Mouse (Mus musculus): ENCODE measurements around the gene Zfp36l1. TPM values are rescaled to one million over a fixed set of nuclear protein-coding genes. Genes with fewer than 3 reads are reported as not detected.

Gene Zfp36l1
- 95.8 and 107 TPM in 2 replicates for polyA plus RNA-seq (2015; fragmentation: Nextera tagmentation; extraction: Ambion mirVana)

DNA sequence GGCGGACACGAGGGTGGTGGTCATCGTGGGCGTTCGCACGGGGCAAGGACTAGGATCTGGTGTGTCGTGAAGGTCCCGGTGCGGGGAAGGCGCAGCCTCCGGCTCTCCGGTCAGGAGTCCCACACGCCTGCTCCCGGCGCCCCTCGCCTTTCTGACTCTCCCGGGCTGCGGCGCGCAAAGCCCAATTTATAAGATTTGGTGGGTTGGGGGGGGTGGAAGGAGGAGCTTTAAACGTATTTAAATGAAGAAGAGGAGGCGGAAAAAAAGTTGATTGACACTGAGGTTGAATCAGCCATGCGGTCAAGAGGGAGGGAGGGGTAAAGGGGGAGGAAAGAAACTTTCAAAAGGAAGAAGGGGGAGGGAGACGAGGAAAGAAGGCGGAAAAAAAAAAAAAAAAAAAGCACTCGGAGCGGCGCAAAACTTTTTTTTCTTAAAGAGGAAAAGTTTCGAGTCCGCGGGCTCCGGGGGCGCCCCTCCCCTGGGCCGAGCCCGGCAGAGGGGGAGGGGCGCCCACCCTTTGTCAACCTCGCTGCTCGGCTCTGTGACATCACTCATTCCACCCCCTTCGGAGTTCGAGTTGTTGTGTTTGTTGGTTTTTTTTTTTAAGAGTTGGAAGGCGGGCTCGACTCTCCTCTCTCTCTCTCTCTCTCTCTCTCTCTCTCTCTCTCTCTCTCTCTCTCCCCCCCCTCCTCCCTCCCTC is at the start of gene Zfp36l1:
TSS of gene Zfp36l1 (minus strand) at position 162 of the 700 bp plus-strand sequence.
- 0% methylated on average over 38 of the region's 42 CpGs for WGBS
- Histone ChIP-seq H3K4me3 (replicated peaks) (peak within 1 kb of the TSS; percentile 67), H3K4me1 (replicated peaks) (peaks cover 14% of the 10 kb centered on the region; the same call in 1 of the 2 replicates), H3K4me2 (replicated peaks) (peak within 1 kb of the TSS; percentile 84), H3K27me3 (replicated peaks) (no peaks in the 10 kb centered on the region), H3K36me3 (no peaks in the 10 kb centered on the region), H3K27ac (peak within 1 kb of the TSS; percentile 99), H3K9ac (peak within 1 kb of the TSS; percentile 90), H3K9me3 (no peaks in the 10 kb centered on the region)
- ATAC-seq = peak; percentile 73

DNA sequence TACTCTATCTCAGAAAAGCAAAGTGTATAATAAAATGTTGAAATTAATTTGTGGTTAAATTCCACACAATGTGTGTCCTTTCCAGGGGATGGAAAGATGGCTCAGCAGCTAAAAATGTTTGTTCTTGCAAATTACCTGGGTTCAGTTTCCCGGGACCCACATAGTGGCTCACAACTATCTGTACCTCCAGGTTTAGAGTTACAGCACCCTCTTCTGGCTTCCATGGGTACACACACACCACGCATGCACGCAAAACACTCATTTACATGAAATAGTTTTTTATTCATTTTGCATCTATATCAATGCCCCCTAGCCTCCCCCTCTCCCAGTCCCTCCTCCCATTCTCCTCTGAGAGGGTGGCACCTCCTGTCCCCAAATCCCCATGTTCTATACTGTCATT is 49.6 kb upstream of the Zfp36l1 start:
- Histone ChIP-seq H3K4me3 (replicated peaks) (no peak overlapping the region), H3K36me3 (peaks cover 10% of the 10 kb centered on the region; the same call in 1 of the 2 replicates), H3K9me3 (no peaks in the 10 kb centered on the region), H3K27me3 (replicated peaks) (no peaks in the 10 kb centered on the region), H3K4me2 (replicated peaks) (no peak overlapping the region), H3K27ac (no peak overlapping the region), H3K9ac (no peak overlapping the region), H3K4me1 (replicated peaks) (no peaks in the 10 kb centered on the region)
- ATAC-seq = no peak
- WGBS = 78% methylated on average over 3 of the region's 3 CpGs

DNA sequence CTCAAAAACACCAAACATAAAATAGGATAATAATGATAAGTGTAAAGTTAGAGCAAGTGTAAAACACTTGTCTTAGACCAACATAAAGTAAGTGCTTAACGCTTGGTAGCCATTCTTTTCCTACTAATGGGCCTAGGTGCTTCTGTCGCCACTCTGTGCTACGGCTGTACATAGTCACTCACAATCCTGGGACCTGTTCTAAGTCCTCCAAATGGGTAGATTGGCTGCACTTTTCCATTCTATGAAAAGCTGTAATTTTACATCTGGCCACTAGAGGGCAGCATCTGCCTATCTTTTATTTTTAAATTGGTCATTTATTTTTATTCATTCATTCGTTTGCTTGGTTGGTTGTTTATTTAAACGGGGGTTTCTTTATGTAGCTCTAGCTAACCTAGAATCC is 44.9 kb upstream of the Zfp36l1 start:
- no peaks in the 10 kb centered on the region for H3K27me3 ChIP-seq (replicated peaks)
- ATAC-seq = no peak
- no peaks in the 10 kb centered on the region for H3K9me3 ChIP-seq
- H3K36me3 ChIP-seq = no peaks in the 10 kb centered on the region
- 4% methylated on average over 5 of the region's 5 CpGs for whole genome bisulfite sequencing
- no peak overlapping the region for H3K27ac ChIP-seq
- H3K4me1 ChIP-seq (replicated peaks) = no peaks in the 10 kb centered on the region
- no peak overlapping the region for H3K4me3 ChIP-seq (replicated peaks)
- no peak overlapping the region for H3K4me2 ChIP-seq (replicated peaks)
- no peak overlapping the region for H3K9ac ChIP-seq

DNA sequence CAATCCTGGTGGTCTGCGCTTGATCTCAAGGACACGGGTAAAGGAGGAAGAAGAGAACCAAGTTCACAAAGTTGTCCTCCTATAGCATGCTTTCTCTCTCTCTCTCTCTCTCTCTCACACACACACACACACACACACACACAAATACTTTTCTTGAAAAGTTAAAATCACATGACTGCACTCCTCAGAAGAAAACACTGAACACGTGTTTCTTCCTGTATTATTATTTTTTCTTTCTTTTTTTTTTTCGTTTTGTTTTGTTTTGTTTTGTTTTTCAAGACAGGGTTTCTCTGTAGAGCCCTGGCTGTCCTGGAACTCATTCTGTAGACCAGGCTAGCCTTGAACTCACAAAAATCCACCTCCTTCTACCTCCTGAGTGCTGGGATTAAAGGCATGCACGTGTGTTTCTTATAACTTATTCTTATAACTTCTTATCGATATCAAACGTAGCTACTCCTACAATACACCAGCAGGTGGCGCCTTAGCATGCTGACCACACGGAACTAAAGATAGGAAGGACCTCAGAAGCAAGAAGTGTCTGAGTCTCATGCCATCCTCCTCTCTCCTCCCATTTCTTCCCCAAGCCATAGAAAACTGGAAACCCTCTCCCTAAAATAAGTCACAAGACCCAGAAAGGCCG is 41.0 kb upstream of the Zfp36l1 start:
- H3K9ac ChIP-seq = no peak overlapping the region
- no peaks in the 10 kb centered on the region for H3K36me3 ChIP-seq
- ATAC-seq = no peak
- H3K4me2 ChIP-seq (replicated peaks) = no peak overlapping the region
- no peaks in the 10 kb centered on the region for H3K27me3 ChIP-seq (replicated peaks)
- no peaks in the 10 kb centered on the region for H3K9me3 ChIP-seq
- H3K4me3 ChIP-seq (replicated peaks) = no peak overlapping the region
- no peaks in the 10 kb centered on the region for H3K4me1 ChIP-seq (replicated peaks)
- WGBS = 42% methylated on average over 10 of the region's 10 CpGs
- H3K27ac ChIP-seq = no peak overlapping the region

DNA sequence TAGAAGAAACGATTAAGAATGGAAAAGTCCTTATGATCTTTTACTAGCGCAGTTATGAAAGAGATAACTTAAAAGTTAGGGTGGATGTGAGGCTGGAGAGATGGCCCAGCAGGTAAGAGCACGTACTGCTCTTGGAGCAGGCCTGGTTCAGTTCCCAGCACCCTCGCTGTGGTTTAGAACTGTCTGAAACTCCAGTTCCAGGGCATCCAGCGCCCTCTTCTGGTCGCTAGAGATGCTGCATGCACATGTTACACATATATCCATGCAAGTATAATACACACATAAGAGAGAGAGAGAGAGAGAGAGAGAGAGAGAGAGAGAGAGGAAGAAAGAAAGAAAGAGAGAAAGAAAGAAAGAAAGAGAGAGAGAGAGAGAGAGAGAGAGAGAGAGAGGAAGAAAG is 40.3 kb upstream of the Zfp36l1 start:
- H3K4me3 ChIP-seq (replicated peaks) = no peak overlapping the region
- no peak overlapping the region for H3K27ac ChIP-seq
- no peaks in the 10 kb centered on the region for H3K36me3 ChIP-seq
- H3K27me3 ChIP-seq (replicated peaks) = no peaks in the 10 kb centered on the region
- H3K4me1 ChIP-seq (replicated peaks) = no peaks in the 10 kb centered on the region
- H3K4me2 ChIP-seq (replicated peaks) = no peak overlapping the region
- ATAC-seq = no peak
- no peaks in the 10 kb centered on the region for H3K9me3 ChIP-seq
- no peak overlapping the region for H3K9ac ChIP-seq
- 88% methylated on average over 6 of the region's 6 CpGs for WGBS

DNA sequence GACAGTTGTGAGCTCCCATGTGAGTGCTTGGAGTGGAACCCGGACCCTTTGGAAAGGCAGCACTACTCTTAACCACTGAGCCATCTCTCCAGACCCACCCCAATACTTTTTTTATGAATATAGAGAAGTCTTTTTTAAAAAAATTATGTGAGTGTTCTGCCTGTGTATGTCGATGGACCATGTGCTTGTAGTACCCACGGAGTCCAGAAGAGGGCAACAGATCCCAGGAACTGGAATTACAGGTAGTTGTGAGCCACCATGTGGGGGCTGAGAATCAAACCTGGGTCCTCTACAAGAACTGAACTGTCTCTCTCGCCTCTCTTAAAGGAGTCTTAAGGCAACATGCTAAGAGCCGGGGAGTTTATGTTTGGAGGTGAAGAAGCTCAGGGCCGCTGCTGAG is 39.0 kb upstream of the Zfp36l1 start:
- Histone ChIP-seq H3K9ac (no peak overlapping the region), H3K4me2 (replicated peaks) (no peak overlapping the region), H3K9me3 (no peaks in the 10 kb centered on the region), H3K4me3 (replicated peaks) (no peak overlapping the region), H3K27ac (no peak overlapping the region), H3K4me1 (replicated peaks) (0 out of 2 replicates have a peak, but pooled peaks cover 2% of the 10 kb centered on the region), H3K36me3 (no peaks in the 10 kb centered on the region), H3K27me3 (replicated peaks) (no peaks in the 10 kb centered on the region)
- WGBS = 90% methylated on average over 6 of the region's 6 CpGs
- ATAC-seq = no peak

DNA sequence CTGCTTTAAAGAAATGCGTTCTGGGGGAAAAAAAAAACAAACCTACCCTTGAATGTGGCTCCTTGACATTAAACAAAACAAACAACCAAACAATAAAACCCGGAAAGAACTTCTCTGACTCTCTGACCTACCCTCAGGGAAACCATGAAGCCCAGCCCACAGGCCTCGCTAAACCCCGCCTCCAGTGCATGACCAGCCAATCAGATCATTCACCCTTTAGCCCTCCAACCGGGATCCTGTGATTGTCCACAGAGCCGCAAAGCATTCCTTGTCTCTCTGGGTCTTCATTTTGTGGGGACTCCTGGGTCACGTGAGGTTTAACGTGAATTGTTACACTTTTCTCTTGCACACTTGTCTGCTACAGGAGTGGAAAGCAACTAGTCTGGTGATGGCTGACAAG is 37.8 kb upstream of the Zfp36l1 start:
- Histone ChIP-seq H3K9ac (no peak overlapping the region), H3K4me1 (replicated peaks) (0 out of 2 replicates have a peak, but pooled peaks cover 2% of the 10 kb centered on the region), H3K4me2 (replicated peaks) (peak overlapping the region; percentile 24; the same call in 1 of the 2 replicates), H3K27me3 (replicated peaks) (no peaks in the 10 kb centered on the region), H3K36me3 (no peaks in the 10 kb centered on the region), H3K27ac (no peak overlapping the region), H3K4me3 (replicated peaks) (no peak overlapping the region), H3K9me3 (no peaks in the 10 kb centered on the region)
- 31% methylated on average over 8 of the region's 8 CpGs for WGBS
- 0 out of 2 replicates have a peak, but pooled peaks have one; percentile 50 for ATAC-seq

DNA sequence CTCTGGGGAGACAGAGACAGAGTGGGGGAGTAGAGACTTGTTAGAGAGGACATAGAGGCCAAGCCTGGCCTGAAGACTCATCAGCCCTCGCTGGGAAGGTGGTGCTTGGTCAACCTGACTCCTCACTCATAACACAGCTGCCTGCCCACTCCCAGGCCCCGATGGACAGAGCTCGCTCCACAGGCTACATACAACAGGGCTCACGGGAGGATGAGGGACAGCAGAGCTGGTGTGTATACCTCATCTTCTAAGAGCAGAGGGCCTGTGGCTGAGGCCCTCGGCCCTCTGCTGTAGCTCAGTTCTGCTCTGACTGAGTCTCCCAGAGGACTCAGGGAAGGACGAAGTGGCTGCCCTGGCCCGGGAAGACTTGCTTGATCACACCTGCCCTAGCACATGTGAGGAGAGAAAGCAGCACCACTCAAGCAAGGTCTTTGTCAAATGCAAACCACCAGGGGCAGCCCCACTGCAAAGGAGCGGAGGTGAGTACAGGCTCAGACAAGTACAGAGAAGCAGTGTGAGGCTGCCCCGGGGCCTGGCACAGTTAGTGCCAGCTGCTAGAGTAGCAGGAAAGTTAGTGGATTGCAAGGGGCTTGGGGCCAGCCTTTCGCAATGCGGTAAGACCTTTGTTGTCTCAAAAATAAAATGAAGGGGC is 34.9 kb upstream of the Zfp36l1 start:
- no peaks in the 10 kb centered on the region for H3K36me3 ChIP-seq
- no peak for ATAC-seq
- H3K9me3 ChIP-seq = no peaks in the 10 kb centered on the region
- H3K4me3 ChIP-seq (replicated peaks) = no peak overlapping the region
- no peaks in the 10 kb centered on the region for H3K27me3 ChIP-seq (replicated peaks)
- peak overlapping the region; percentile 19; the same call in 1 of the 2 replicates for H3K27ac ChIP-seq
- no peak overlapping the region for H3K9ac ChIP-seq
- no peak overlapping the region for H3K4me2 ChIP-seq (replicated peaks)
- H3K4me1 ChIP-seq (replicated peaks) = peaks cover 2% of the 10 kb centered on the region; the same call in 1 of the 2 replicates
- WGBS = 80% methylated on average over 11 of the region's 11 CpGs

DNA sequence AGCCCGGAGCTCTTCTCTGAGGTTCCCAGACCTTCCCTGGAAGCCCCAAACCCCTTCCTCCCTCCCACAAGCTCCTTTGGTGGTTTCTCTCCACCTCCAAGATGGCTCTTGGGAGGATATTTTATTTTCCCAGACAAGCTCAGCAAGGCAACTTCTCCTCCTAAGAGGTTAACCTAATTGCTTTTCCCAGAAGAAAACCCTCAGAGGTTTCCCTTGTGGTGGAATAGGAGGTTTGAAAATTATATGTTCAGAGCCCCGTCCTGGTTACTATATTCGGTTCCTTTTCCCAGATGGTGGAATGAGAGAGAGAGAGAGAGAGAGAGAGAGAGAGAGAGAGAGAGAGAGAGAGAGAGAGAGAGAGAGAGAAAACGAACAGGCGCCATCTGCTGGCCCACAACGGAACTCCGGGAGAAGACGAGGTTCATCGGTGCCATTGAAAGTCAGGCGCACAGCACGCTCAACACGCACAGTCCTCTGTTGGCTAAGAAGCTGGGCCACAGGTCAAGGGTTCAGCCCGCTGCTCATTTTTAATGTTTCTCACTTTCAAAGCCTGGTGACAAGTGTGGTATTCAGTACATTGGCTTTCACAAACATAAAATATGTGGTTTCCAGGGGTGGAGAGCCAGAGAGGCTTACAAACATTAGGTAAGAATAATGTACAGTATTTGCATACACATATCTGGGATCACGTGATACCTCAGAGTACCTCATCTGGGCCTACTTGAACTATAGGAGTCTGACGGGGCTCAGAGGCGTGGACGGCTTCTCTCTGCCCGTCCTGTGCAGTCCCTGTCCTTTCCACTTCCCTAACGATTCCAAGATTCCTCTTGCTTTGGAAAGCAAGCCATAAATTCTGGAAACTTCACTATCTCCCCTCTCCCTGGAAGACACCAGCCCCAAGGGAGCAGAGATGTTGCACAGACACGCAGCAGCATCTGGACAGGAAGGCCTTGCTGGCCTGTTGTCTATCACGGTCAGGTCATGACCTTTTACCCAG is 33.7 kb upstream of the Zfp36l1 start:
- ATAC-seq = peak; percentile 77
- no peak overlapping the region for H3K9ac ChIP-seq
- peaks cover 2% of the 10 kb centered on the region; the same call in 1 of the 2 replicates for H3K4me1 ChIP-seq (replicated peaks)
- no peaks in the 10 kb centered on the region for H3K27me3 ChIP-seq (replicated peaks)
- H3K27ac ChIP-seq = 0 out of 2 replicates have a peak overlapping the region, but pooled peaks have one; percentile 38
- H3K4me2 ChIP-seq (replicated peaks) = no peak overlapping the region
- no peaks in the 10 kb centered on the region for H3K9me3 ChIP-seq
- H3K36me3 ChIP-seq = no peaks in the 10 kb centered on the region
- 31% methylated on average over 21 of the region's 21 CpGs for whole genome bisulfite sequencing
- H3K4me3 ChIP-seq (replicated peaks) = no peak overlapping the region

DNA sequence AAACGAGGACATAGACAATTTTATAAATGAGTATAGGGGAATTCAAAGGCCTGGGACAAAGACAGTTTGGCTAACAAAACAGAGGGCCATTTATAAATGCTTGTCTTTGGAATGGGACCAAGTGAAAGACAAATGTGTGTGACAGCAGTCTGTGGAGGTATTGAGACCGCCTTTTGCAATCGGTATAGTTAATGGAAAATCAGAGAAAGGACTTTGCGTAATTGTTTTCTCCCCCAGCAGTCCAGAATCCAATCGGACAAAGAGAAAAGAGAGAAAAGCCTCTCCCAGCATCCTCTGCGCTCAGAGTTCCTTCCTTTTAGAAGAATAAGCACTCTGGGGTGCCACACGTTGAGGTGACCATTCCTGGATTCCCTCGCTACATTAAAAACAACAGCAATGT is 32.6 kb upstream of the Zfp36l1 start:
- no peak for ATAC-seq
- Histone ChIP-seq H3K27me3 (replicated peaks) (no peaks in the 10 kb centered on the region), H3K4me3 (replicated peaks) (no peak overlapping the region), H3K4me2 (replicated peaks) (no peak overlapping the region), H3K27ac (0 out of 2 replicates have a peak overlapping the region, but pooled peaks have one; percentile 0), H3K9ac (no peak overlapping the region), H3K9me3 (no peaks in the 10 kb centered on the region), H3K36me3 (no peaks in the 10 kb centered on the region), H3K4me1 (replicated peaks) (peaks cover 2% of the 10 kb centered on the region; the same call in 1 of the 2 replicates)
- WGBS = 76% methylated on average over 8 of the region's 8 CpGs

DNA sequence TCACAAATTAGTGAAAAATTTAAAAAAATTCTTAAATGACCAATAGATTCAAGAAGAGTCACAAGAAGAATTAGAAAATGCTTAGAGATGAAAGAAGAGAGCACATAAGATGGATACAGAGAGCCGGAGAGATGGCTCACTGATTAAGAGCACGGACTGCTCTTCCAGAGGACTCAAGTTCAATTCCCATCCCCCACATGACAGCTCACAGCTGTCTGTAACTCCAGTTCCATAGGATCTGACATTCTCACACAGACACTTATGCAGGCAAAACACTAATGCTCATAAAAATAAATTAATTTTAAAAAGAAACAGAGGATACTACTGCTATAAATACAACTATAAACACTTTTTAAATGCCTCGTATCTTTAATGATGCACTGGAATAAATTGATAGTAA is 32.0 kb upstream of the Zfp36l1 start:
- WGBS = 56% methylated on average over 3 of the region's 3 CpGs
- no peak overlapping the region for H3K27ac ChIP-seq

More for the DNA sequence above, 32.0 kb upstream of the Zfp36l1 start:
- H3K27me3 ChIP-seq (replicated peaks) = no peaks in the 10 kb centered on the region
- H3K4me1 ChIP-seq (replicated peaks) = peaks cover 2% of the 10 kb centered on the region; the same call in 1 of the 2 replicates
- ATAC-seq = no peak
- H3K4me3 ChIP-seq (replicated peaks) = no peak overlapping the region
- H3K4me2 ChIP-seq (replicated peaks) = no peak overlapping the region
- no peaks in the 10 kb centered on the region for H3K36me3 ChIP-seq
- H3K9ac ChIP-seq = no peak overlapping the region
- no peaks in the 10 kb centered on the region for H3K9me3 ChIP-seq

Data from intestine, embryonic 15.5 days (tissue).